Mouse (Mus musculus) embryonic facial prominence, embryonic 15.5 days (tissue): ENCODE results near the gene Thrb. TPM values are rescaled to one million over a fixed set of nuclear protein-coding genes. Genes with fewer than 3 reads are reported as not detected.

Experiments
- ATAC-seq: fragments of 200-750 bp; cut with Nextera tagmentation; 2 replicates; pipeline ENCODE4 v1.8.0; 2017; ENCODE audit warnings: low read depth, moderate TSS enrichment; ENCODE audit not compliant: insufficient number of reproducible peaks, low FRiP score, low TSS enrichment
- H3K27ac ChIP-seq: fragments of 300-500 bp; sonication (generic); replicated peaks from 2 replicates; pipeline ENCODE4 v1.5.1; 2015; ENCODE audit warnings: mild to moderate bottlenecking, inconsistent platforms
- H3K27me3 ChIP-seq: fragments of 300-500 bp; sonication (generic); 2 replicates; pipeline ENCODE4 v1.6.1; 2015; ENCODE audit warnings: inconsistent platforms
- H3K36me3 ChIP-seq: fragments of 300-500 bp; sonication (generic); 2 replicates; pipeline ENCODE4 v1.6.1; 2015; ENCODE audit warnings: mild to moderate bottlenecking, inconsistent platforms
- H3K4me1 ChIP-seq: fragments of 300-500 bp; sonication (generic); 2 replicates; pipeline ENCODE4 v1.6.1; 2015; ENCODE audit warnings: inconsistent platforms
- H3K4me2 ChIP-seq: fragments of 300-500 bp; sonication (generic); replicated peaks from 2 replicates; pipeline ENCODE4 v1.6.1; 2015; ENCODE audit warnings: mild to moderate bottlenecking, inconsistent platforms
- H3K4me3 ChIP-seq: fragments of 300-500 bp; sonication (generic); replicated peaks from 2 replicates; pipeline ENCODE4 v1.5.1; 2015; ENCODE audit warnings: mild to moderate bottlenecking, inconsistent platforms
- H3K9ac ChIP-seq: fragments of 300-500 bp; sonication (generic); 2 replicates; pipeline ENCODE4 v1.6.1; 2015; ENCODE audit warnings: inconsistent platforms
- H3K9me3 ChIP-seq: fragments of 300-500 bp; sonication (generic); replicated peaks from 2 replicates; pipeline ENCODE4 v1.6.1; 2016; ENCODE audit warnings: inconsistent platforms
- WGBS: fragments of 180-500 bp; shearing (Covaris S2); methylation state at CpG from one replicate; pipeline ENCODE4 v1.1.7; 2015; 5-methylcytosine and 5-hydroxymethylcytosine counted together
- polyA plus RNA-seq: library from polyadenylated mRNA; unstranded; fragments of >200 nt; fragmentation: Nextera tagmentation; extraction: Ambion mirVana; gene quantifications from 2 replicates; pipeline ENCODE4 v1.2.1, GENCODE M21; 2015

Gene Thrb
- polyA plus RNA-seq, 1 experiment from 2014 or later = 4.4 TPM

DNA sequence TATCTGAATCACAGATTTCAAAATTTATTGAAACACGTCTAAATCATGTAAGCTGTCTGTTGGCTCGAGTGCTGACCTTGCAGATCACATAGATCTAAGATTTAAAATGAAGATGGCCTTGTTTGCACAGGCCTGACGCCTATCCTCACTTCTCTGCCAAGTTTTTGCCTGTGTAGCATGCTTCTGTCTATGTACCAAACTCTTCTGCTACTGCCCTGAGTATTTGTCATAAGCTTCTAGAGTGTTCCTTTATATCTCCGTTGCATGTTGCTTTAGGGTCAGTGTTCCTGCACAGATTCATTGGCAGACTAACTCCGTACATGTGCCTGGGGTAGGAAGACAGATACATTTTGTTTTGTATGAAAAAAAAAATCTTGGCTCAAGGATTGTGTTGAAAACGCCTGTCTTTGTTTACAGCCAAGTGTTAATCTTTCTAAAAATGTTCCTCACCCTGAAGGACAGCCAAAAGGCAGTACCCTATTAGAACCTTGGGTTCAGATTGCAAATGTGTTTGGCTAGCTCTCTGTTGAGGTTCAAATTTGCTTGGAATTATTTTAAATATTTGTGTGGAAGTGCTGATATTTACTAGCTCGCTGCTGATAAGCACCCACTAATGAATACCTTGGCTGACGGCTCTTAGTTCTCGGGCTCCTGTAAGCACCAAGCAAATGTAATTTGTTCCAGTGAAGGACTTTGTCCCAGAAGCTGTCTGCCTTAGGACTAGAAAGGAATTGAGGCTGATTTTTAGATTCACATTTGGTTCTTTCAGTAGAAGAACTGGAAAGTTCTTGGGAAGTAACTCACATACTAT is 83.0 kb downstream of the Thrb start:
- Histone ChIP-seq H3K9me3 (no peaks in the 10 kb centered on the region), H3K4me2 (no peak overlapping the region), H3K4me1 (peaks cover 8% of the 10 kb centered on the region; the same call in 1 of the 2 replicates), H3K27ac (no peak overlapping the region), H3K9ac (no peak overlapping the region), H3K27me3 (no peaks in the 10 kb centered on the region), H3K36me3 (no peaks in the 10 kb centered on the region), H3K4me3 (no peak overlapping the region)
- ATAC-seq = no peak
- 43% methylated on average over 9 of the region's 9 CpGs for WGBS

DNA sequence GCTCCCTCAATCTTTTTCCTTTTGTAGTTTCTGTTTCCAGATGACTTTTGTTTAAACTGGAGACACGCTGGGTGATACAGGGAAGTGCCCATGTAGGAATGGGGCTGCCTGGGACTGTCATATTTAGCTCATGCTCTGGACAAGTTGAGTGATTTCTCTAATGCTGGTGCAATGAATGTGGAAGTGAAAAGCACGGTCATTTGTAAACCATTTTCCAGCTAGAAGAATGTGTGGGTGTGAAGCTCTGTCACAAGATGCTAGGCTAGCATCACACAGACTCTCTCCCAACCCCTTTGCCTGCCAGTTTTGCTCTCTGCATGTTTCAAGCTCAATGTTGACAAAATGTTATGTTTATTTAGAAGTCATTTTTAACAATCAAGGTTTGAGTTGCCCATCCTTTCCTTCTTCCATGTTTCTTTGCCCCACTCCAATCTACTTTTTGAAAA is 83.7 kb downstream of the Thrb start:
- 42% methylated on average over 2 of the region's 2 CpGs for WGBS
- ATAC-seq = no peak
- no peaks in the 10 kb centered on the region for H3K36me3 ChIP-seq

DNA sequence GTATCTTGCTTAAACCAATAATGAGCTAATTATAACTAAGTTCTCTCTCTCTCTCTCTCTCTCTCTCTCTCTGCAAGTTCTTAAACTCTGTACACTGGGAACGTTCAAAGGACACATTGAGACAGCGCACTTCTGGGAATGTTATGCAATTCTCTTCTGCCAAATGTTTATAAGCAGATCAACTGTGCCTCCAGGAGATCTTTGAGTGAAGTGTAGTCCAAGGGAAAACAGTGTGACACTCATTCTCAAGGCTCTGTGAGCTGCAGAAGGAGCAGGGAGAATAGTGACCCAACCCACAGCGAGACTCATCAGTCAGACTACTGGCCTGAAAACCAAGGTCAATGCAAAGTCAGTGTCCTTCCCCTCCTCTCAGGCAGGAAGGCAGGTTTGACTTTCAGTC is 87.9 kb downstream of the Thrb start:
- no peak for ATAC-seq
- WGBS = 63% methylated on average over 3 of the region's 3 CpGs
- Histone ChIP-seq H3K9me3 (no peaks in the 10 kb centered on the region), H3K27me3 (no peaks in the 10 kb centered on the region), H3K4me2 (no peak overlapping the region), H3K4me3 (no peak overlapping the region), H3K4me1 (peaks cover 20% of the 10 kb centered on the region), H3K9ac (no peak overlapping the region), H3K36me3 (no peaks in the 10 kb centered on the region), H3K27ac (no peak overlapping the region)

More for the DNA sequence above, 83.7 kb downstream of the Thrb start:
- Histone ChIP-seq H3K9ac (no peak overlapping the region), H3K4me2 (no peak overlapping the region), H3K4me1 (peaks cover 8% of the 10 kb centered on the region; the same call in 1 of the 2 replicates), H3K4me3 (no peak overlapping the region), H3K27me3 (no peaks in the 10 kb centered on the region), H3K27ac (no peak overlapping the region), H3K9me3 (no peaks in the 10 kb centered on the region)

DNA sequence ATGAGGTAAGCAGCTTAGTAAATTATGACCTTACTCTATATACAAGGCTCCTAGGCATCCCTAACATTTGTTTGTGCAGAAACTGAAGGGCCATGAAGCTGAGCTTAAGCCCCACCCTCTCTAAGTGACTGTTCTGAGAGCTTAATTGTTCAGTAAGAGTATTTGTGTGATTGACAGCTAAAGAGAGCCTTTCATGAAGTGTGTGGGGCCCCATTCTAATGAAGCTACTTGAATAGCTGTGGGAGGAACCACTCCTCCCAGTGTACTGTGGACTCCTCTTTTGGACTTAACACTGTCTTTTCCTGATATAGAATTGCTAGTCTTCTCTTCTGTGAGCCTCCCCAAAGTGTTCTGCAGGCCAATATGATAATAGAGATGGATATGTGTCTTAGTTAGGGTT is 88.9 kb downstream of the Thrb start:
- H3K27ac ChIP-seq = no peak overlapping the region
- H3K4me2 ChIP-seq = no peak overlapping the region
- no peak for ATAC-seq
- H3K27me3 ChIP-seq = no peaks in the 10 kb centered on the region
- peaks cover 12% of the 10 kb centered on the region; the same call in 1 of the 2 replicates for H3K4me1 ChIP-seq
- no peak overlapping the region for H3K9ac ChIP-seq
- H3K36me3 ChIP-seq = no peaks in the 10 kb centered on the region
- no peak overlapping the region for H3K4me3 ChIP-seq
- H3K9me3 ChIP-seq = no peaks in the 10 kb centered on the region

DNA sequence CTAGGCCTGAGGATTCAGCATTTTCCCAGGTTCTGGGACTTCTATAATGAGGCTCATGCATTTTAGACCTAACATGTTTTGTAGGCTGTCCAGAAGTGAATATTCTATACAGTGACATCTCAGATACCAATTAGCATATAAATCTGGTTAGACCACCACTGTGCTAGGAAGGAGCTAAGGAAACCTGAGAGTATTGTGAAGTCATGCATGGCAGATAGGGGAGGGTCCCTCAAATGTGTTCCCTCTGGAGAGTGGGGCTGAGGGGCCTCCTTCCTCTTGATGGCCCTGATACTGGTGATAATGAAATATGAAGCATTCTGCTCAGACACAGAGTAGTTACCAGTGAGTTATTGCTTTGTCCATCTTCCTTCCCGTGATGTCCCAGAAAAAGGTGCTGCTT is 91.8 kb downstream of the Thrb start:
- no peak for ATAC-seq
- no peak overlapping the region for H3K4me2 ChIP-seq
- H3K27ac ChIP-seq = no peak overlapping the region
- H3K9me3 ChIP-seq = no peaks in the 10 kb centered on the region
- H3K4me3 ChIP-seq = no peak overlapping the region
- no peaks in the 10 kb centered on the region for H3K36me3 ChIP-seq
- H3K4me1 ChIP-seq = peaks cover 16% of the 10 kb centered on the region; the same call in 1 of the 2 replicates
- H3K9ac ChIP-seq = no peak overlapping the region
- WGBS = 94% methylated on average over 1 of the region's 1 CpGs
- no peaks in the 10 kb centered on the region for H3K27me3 ChIP-seq

DNA sequence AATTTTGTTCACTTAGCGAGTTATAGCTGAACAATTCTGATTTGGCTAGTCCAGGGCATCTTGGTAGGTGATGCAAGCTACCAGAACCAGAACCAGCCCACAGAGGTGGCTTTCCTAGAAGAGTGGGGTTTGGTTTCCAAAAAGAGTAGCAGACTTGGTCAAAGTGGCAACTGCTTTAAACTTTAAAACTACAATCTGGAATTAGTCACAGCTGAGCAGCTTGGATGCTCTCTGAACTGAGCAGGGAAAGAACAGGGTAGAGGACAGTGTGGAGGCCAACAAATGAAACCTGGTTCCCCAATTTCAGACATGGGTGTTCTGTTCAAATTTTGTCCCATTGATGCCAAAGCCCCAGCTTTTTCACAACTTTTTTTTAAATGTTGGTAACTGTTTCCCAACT is 93.4 kb downstream of the Thrb start:
- Histone ChIP-seq H3K4me2 (no peak overlapping the region), H3K4me1 (peaks cover 16% of the 10 kb centered on the region; the same call in 1 of the 2 replicates), H3K27me3 (no peaks in the 10 kb centered on the region), H3K36me3 (no peaks in the 10 kb centered on the region), H3K9me3 (no peaks in the 10 kb centered on the region), H3K9ac (no peak overlapping the region), H3K27ac (no peak overlapping the region), H3K4me3 (no peak overlapping the region)
- 88% methylated on average over 1 of the region's 1 CpGs for WGBS
- ATAC-seq = no peak

DNA sequence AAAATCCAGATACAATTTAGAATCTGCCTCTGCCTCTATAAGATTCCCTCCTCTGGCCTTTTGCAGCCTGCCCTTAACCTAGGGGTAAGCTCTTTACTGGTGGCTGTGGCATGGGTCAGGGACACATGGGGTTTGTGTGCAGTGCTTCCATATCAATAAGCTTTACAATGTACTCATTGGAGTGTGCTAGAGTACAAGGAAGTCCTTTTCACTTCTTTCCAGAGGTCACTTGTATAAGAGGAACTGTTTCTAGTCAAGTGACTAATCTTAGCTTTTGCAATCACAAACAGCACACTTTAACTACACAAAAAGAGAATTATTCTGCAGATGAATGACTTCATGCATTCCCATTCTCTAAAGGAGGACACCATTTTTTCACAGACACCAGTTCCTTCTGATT is 96.7 kb downstream of the Thrb start:
- Histone ChIP-seq H3K27ac (no peak overlapping the region), H3K36me3 (no peaks in the 10 kb centered on the region), H3K27me3 (no peaks in the 10 kb centered on the region), H3K4me2 (no peak overlapping the region), H3K4me1 (peaks cover 13% of the 10 kb centered on the region; the same call in 1 of the 2 replicates), H3K9me3 (no peaks in the 10 kb centered on the region), H3K4me3 (no peak overlapping the region), H3K9ac (no peak overlapping the region)
- ATAC-seq = no peak

DNA sequence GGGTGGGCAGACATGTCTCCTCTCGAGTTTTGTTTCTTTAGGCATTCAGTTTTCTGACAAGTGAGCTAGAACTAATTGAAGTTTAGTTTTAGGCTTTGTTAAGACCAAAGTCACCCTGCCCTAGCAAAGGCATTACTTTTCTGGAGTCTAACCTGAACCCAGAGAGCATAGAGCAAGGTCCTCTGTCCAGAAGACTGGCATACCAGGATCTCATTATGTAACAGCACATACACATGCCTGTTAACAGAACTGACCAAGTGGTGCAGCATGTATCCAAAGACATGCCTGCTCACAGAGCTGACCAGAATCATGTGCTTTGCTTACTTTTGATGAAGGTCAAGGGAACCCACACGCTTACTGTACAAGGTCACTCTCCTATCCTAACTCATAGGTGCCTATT is 107.9 kb downstream of the Thrb start:
- H3K4me2 ChIP-seq = no peak overlapping the region
- H3K27ac ChIP-seq = no peak overlapping the region
- no peak for ATAC-seq
- no peaks in the 10 kb centered on the region for H3K4me1 ChIP-seq
- no peak overlapping the region for H3K4me3 ChIP-seq
- 62% methylated on average over 2 of the region's 2 CpGs for WGBS
- H3K9me3 ChIP-seq = no peaks in the 10 kb centered on the region
- H3K27me3 ChIP-seq = no peaks in the 10 kb centered on the region
- H3K36me3 ChIP-seq = no peaks in the 10 kb centered on the region
- no peak overlapping the region for H3K9ac ChIP-seq

DNA sequence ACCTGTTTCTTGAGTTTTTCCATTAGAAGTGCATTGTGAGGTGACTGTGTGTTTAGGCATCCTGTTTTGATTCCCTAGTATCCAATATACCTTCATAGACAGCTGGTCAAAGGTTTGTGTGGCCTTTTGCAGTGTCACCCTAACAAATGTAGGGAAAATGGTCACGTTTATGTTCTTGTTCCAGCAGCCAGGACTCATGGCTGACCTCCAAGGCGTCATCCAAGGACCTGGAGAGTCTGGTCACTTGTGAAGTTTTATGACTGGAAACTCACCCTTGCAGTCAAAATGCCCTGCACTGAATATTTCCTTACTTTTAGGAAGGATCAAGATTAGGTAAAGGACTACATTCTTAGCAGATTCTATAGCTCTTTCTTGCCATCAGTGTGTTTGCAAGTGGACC is 114.3 kb downstream of the Thrb start:
- Histone ChIP-seq H3K9ac (no peak overlapping the region), H3K4me2 (no peak overlapping the region), H3K9me3 (no peaks in the 10 kb centered on the region), H3K27me3 (no peaks in the 10 kb centered on the region), H3K4me1 (no peaks in the 10 kb centered on the region), H3K36me3 (no peaks in the 10 kb centered on the region), H3K4me3 (no peak overlapping the region), H3K27ac (no peak overlapping the region)
- WGBS = 69% methylated on average over 2 of the region's 2 CpGs
- no peak for ATAC-seq

DNA sequence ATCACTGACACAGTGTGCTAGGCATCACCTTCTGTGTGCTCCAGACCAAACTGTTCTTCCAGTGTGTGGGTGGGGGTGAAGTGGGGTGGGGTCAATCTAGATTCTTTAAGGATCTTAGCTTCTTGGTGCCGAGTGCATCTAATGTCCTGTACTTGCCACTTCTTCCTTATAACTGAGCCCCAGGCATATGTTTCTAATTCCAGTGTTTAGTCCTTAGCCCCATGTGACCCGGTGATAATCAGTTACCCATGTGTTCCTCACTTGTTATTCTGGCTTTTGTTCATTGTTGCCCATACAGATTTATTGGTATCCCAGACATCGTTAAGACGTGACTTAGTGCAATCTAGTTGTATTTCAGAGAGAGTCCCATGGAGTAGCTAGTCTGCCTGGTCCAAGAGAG is 121.9 kb downstream of the Thrb start:
- H3K9ac ChIP-seq = no peak overlapping the region
- 36% methylated on average over 4 of the region's 4 CpGs for WGBS
- no peaks in the 10 kb centered on the region for H3K36me3 ChIP-seq
- no peak for ATAC-seq
- no peak overlapping the region for H3K4me3 ChIP-seq
- H3K27ac ChIP-seq = no peak overlapping the region
- H3K4me2 ChIP-seq = no peak overlapping the region
- H3K4me1 ChIP-seq = no peaks in the 10 kb centered on the region
- no peaks in the 10 kb centered on the region for H3K27me3 ChIP-seq
- no peaks in the 10 kb centered on the region for H3K9me3 ChIP-seq

DNA sequence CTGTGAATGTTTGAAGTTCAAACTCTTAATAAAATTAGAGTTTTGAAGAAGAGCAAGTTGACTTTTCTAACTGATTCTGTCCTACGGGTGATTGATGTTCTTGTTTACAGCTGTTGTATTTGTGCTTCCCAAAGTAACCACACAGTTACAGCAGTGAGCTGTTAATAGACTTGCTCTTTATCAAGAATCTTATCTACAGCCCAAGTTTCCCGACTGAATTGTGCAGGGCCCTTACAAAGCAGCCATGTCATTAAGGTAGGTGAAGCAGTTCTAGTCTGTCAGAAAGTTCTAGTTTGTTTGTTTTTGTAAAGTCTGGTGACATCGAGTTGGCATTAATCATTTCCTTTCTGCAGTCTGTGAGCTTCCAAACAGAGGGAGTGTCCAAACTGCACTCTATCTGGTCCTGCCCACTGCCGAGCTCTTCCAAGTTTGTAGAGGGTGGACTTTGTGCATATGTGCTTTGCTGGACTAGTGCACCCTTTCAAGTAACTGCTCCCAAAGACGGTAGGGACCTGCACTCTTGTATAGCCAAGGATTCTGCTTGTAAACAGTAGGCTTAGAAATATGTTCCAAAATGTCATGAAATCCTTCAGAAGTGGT is 124.2 kb downstream of the Thrb start:
- Histone ChIP-seq H3K9me3 (no peaks in the 10 kb centered on the region), H3K27ac (no peak overlapping the region), H3K9ac (no peak overlapping the region), H3K36me3 (no peaks in the 10 kb centered on the region), H3K4me3 (no peak overlapping the region), H3K4me1 (0 out of 2 replicates have a peak, but pooled peaks cover 3% of the 10 kb centered on the region), H3K27me3 (no peaks in the 10 kb centered on the region), H3K4me2 (no peak overlapping the region)
- no peak for ATAC-seq
- WGBS = 45% methylated on average over 5 of the region's 5 CpGs

DNA sequence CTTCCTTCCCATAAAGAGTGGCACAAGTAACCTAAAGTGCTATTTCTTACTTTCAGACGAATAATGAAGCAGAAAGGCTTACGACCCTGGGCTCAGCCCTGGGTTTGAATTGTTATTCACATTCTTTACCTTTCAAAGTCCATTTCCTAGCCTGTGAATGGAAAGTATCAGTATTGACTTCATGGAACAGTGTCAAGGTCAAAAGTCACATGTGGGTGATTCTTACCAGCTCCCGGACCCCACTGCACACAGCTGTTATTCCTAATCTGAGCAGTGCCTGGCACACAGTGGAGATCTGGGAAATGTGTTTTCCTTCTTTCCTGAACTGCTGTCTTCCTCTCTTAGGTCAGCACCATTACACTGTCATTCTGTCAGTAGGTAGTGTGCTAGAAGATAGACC is 125.3 kb downstream of the Thrb start:
- Histone ChIP-seq H3K4me1 (0 out of 2 replicates have a peak, but pooled peaks cover 3% of the 10 kb centered on the region), H3K9ac (no peak overlapping the region), H3K9me3 (no peaks in the 10 kb centered on the region), H3K27me3 (no peaks in the 10 kb centered on the region), H3K4me3 (no peak overlapping the region), H3K4me2 (no peak overlapping the region), H3K36me3 (no peaks in the 10 kb centered on the region), H3K27ac (no peak overlapping the region)
- 38% methylated on average over 3 of the region's 3 CpGs for WGBS
- no peak for ATAC-seq
